Mouse (Mus musculus): ENCODE data around the gene Smlr1.

Gene Smlr1

DNA sequence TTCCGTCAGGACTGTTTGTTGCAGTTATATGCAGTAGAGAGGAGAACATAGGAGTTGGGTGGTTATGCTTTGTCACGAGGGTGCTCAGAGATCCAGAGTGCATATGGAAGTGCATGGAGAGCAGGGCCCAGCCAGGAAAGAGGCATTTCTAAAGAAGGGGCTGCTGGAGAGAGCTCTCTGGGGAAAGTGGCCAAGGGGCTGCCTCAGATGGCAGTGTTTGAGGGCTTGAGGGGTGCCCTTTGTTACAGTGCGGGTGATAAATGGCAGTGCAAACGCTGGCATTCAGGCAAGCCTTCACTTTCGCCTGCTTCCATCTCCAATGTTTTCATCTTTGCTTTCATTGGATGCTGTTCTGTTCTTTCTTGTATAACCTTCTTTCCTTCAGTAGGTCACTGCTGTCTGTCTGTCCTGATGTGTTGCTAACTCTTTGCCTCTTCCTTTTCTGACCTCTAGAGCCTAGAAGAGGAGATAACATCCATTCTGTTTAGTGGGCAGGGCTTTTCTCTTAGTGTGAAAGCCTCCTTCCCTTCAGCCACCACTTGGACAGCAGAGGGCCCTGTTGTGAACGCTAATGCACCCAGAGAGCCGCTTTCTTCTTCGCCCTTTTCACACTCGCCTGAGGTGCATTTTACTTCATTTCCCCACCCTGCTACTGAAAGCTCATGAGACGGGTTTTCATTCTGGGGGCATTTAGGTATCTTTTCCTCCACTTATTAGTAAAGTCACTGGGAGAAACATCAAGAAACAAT is 36.6 kb downstream of the Smlr1 start:
- no peak for DNase-seq (ENCODE audit: low spot score in 2 of 2)

DNA sequence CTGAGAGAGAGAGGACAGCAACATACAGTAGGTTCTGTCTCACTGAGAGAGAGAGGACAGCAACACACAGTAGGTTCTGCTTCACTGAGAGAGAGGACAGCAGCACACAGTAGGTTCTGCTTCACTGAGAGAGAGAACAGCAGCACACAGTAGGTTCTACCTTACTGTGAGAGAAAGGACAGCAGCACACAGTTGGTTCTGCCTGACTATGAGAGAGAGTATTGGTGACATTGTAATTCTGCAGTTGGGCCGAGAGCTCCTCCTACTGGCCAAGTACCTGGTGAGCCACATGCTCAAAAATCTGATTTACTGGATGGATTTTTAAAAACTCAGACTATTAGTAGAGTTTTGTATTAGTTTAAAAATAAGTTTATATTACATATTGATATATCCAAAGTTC is 47.6 kb downstream of the Smlr1 start:
- DNase-seq (ENCODE audit: low spot score in 2 of 2), result peak; percentile 51 to 76

DNA sequence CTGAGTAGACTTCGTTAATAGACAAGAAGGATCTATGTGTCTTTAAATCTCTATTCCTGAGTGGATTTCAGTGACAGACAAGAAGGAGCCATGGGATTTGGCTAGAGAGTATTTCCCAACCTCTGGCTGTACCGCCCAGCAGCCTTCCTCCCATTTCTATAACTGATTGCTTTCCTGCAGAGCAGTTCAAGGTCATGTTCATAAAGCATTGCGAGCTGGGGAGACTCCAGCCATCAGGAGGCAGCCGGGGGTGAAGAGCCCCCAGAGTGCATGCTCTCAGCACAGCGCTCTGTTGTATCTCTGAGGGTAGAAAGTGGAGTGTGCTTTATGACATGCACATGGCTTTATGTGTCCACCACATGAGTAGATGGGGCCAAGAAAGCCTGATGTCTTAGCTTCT is 53.3 kb downstream of the Smlr1 start:
- no peak for DNase-seq (ENCODE audit: low spot score in 2 of 2)

DNA sequence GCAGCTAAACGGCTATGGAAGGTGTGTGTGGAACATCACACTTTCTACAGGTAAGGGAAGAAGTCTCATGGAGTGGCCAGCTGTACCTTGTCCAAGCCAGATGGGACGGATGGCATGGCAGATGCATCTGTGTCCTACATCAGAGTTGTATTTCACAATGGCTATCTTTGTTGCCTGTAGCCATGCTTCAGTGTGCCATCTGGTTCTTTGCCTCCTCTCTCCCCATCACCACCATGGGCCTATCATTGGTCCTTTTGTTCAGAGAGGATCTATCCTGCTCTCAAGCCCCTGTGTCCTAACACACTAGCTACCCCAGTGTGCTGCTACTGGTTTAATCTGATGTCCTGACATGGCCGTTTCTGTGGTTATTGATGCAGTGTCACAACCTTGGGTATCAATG is 56.4 kb downstream of the Smlr1 start:
- DNase-seq (ENCODE audit: low spot score in 2 of 2), result no peak
